Mouse (Mus musculus): Measurements from ENCODE around the gene Slc12a8. TPM values are rescaled to one million over a fixed set of nuclear protein-coding genes. Genes with fewer than 3 reads are reported as not detected.

The Slc12a8 gene
- total RNA-seq (2023): 0.44 to 0.63 TPM (median 0.50 TPM) in 4 replicates

GRCm38 (mm10) chr16:33516807-33517565 is at the start of gene Slc12a8:
TSS of gene Slc12a8 (plus strand) at chr16:33517328.

DNA sequence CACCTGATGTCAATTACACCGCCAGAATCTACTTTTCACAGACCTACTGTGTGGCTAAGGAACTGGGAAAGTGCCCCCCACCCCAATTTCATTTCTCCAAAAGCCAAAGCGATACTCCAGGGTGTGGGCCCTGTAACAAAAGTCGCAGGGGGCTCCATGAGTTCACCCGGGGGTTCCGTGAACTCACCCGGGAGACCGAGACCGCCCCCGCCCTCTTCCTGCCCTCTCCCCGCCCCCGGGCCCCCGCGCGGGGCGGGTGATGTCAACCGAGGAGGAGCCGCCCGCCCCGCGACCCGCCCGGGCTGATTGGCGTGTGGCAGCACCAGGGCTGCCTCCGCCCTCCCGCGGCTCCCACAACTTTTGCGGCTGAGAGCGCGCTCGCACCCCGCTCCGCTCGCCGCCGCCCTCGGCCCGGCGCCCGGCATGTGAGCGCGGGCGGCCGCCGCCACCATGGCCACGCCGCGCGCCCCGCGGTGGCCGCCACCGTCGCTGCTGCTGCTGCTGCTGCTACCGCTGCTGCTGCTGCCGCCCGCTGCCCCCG is 167.1 kb downstream of the Slc12a8 start, which contains the start of gene Heg1:
TSS of gene Heg1 (plus strand) at position 209 of the 541 bp plus-strand sequence.

Other genes starting within 250 kb of the Slc12a8 start
- gene Zfp148, start 136.5 kb upstream of the Slc12a8 start, total RNA-seq (2023): 71.1 to 84.9 TPM (median 73.4 TPM) in 4 replicates
- 102 to 122 TPM (median 109 TPM) in 4 replicates for gene Heg1, start 167.0 kb downstream of the Slc12a8 start, total RNA-seq (2023)

Measured in B cell, adult 62 days (primary cell).